Mouse (Mus musculus) large intestine, adult 2 months (tissue): ENCODE results near the gene B3gat3. TPM values are rescaled to one million over a fixed set of nuclear protein-coding genes. Genes with fewer than 3 reads are reported as not detected.
"Not testable (repeated sequence)": the region's sequence is repeated elsewhere in the genome, so short reads cannot be mapped to it uniquely, and the experiment has no call there.

Experiments
- DNase-seq: peaks from one replicate; pipeline ENCODE4 v3.0.0-alpha.2; 2012; ENCODE audit warnings: low read depth, low spot score
- whole genome bisulfite sequencing: fragments of 180-500 bp; shearing (Covaris S2); methylation state at CpG from one replicate; pipeline ENCODE4 v1.1.7; 2018; 5-methylcytosine and 5-hydroxymethylcytosine counted together
- polyA plus RNA-seq: library from polyadenylated mRNA; depleted of rRNA; stranded (reverse); fragments of >200 nt; gene quantifications from 2 replicates; pipeline ENCODE4 v1.2.3, GENCODE M21; 2012; rRNA removed

The B3gat3 gene
- polyA plus RNA-seq, 1 experiment: 72.2 TPM

DNA sequence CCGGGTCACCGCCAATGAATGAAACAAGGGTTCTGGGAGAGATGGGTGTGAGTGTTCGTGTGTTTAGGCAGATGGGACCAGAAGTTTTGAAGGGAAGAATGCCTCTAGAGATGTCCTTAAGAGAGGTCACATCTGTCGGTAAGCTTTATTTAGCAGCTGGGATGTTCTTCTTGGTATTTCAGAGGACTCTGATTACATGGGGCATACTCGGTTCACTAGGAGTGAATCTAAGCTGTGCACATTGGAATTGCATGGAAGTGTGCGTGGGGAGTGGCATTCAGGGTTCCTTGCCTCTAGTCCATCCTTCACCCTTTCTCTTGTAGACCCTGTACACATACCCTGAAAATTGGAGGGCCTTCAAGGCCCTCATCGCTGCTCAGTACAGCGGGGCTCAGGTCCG, 47.7 kb downstream of the B3gat3 start:
- WGBS: 2% methylated on average over 9 of the region's 9 CpGs
- DNase-seq: no peak

GRCm38 (mm10) chr19:8972491-8972890, 52.3 kb downstream of the B3gat3 start:
- DNase-seq: not testable (repeated sequence)

GRCm38 (mm10) chr19:8974638-8975037, 54.5 kb downstream of the B3gat3 start:
- WGBS: 74% methylated on average over 1 of the region's 1 CpGs
- no peak for DNase-seq

More at GRCm38 (mm10) chr19:8972491-8972890, 52.3 kb downstream of the B3gat3 start:
- 77% methylated on average over 8 of the region's 8 CpGs for WGBS

DNA sequence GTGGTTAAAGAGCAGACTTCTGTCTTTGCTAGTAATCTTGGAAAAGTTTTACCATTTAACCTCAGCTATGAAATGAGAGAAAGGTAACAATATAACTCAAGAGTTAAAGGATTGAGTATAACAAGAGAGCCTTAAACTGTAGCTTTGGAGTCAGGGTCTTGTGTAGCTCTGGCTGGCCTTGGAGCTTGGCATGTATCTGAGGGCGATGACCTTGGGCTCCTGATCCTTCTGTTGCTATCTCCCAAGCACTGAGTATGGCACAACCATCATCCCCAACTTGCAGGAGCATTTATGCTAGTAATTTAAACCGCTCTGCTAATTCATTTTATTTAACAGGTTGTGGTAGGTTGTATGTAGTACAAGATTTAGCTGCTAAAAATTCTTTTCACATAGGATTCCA, 55.3 kb downstream of the B3gat3 start:
- DNase-seq: no peak
- WGBS: 95% methylated on average over 2 of the region's 2 CpGs

- no peak for DNase-seq
These were observed 56.4 kb downstream of the B3gat3 start for GRCm38 (mm10) chr19:8976535-8976934.

More at GRCm38 (mm10) chr19:8976535-8976934, 56.4 kb downstream of the B3gat3 start:
- 41% methylated on average over 3 of the region's 3 CpGs for WGBS

Other genes starting within 250 kb of the B3gat3 start
- gene Slc3a2, start 197.0 kb upstream of the B3gat3 start, polyA plus RNA-seq: 194 and 323 TPM in 2 replicates
- gene Wdr74, start 184.5 kb upstream of the B3gat3 start, polyA plus RNA-seq: 33.3 and 39.9 TPM in 2 replicates
- gene 1700092M07Rik, start 179.7 kb upstream of the B3gat3 start, polyA plus RNA-seq: not detected in 2 replicates
- 71.7 and 97.3 TPM in 2 replicates for gene Stx5a, start 179.0 kb upstream of the B3gat3 start, polyA plus RNA-seq
- 79.1 and 92.6 TPM in 2 replicates for gene Nxf1, start 163.3 kb upstream of the B3gat3 start, polyA plus RNA-seq
- 107 and 131 TPM in 2 replicates for gene Tmem223, start 149.4 kb upstream of the B3gat3 start, polyA plus RNA-seq
- gene Tmem179b, start 145.9 kb upstream of the B3gat3 start, polyA plus RNA-seq: 107 and 122 TPM in 2 replicates
- gene Taf6l, start 134.0 kb upstream of the B3gat3 start, polyA plus RNA-seq: 7.8 and 8.1 TPM in 2 replicates
- gene Polr2g, start 121.8 kb upstream of the B3gat3 start, polyA plus RNA-seq: 46.2 and 53.1 TPM in 2 replicates
- gene Zbtb3, start 117.8 kb upstream of the B3gat3 start, polyA plus RNA-seq: 1.8 TPM in 2 replicates
- 14.8 and 23.6 TPM in 2 replicates for gene Ttc9c, start 101.0 kb upstream of the B3gat3 start, polyA plus RNA-seq
- gene Hnrnpul2, start 100.4 kb upstream of the B3gat3 start, polyA plus RNA-seq: 16.3 and 21.8 TPM in 2 replicates
- 2.4 and 4.4 TPM in 2 replicates for gene AC129217.1, start 90.6 kb upstream of the B3gat3 start, polyA plus RNA-seq
- 79.8 and 82.1 TPM in 2 replicates for gene Bscl2, start 82.9 kb upstream of the B3gat3 start, polyA plus RNA-seq
- gene Gng3, start 81.2 kb upstream of the B3gat3 start, polyA plus RNA-seq: 1.4 and 1.6 TPM in 2 replicates
- 0.74 and 0.84 TPM in 2 replicates for gene Lrrn4cl, start 69.6 kb upstream of the B3gat3 start, polyA plus RNA-seq
- 82.6 and 86.1 TPM in 2 replicates for gene Ubxn1, start 48.9 kb upstream of the B3gat3 start, polyA plus RNA-seq
- gene Uqcc3, start 39.5 kb upstream of the B3gat3 start, polyA plus RNA-seq: 19.7 and 23.4 TPM in 2 replicates
- 2.2 and 2.3 TPM in 2 replicates for gene Lbhd1, start 36.6 kb upstream of the B3gat3 start, polyA plus RNA-seq
- gene Gm49403, start 36.4 kb upstream of the B3gat3 start, polyA plus RNA-seq: not detected in 2 replicates
- 17.7 and 21.0 TPM in 2 replicates for gene 1810009A15Rik, start 31.5 kb upstream of the B3gat3 start, polyA plus RNA-seq
- not detected in 2 replicates for gene Gm49416, start 31.4 kb upstream of the B3gat3 start, polyA plus RNA-seq
- 24.4 and 26.9 TPM in 2 replicates for gene Ints5, start 27.4 kb upstream of the B3gat3 start, polyA plus RNA-seq
- gene Ganab, start 22.3 kb upstream of the B3gat3 start, polyA plus RNA-seq: 104 and 157 TPM in 2 replicates
- 6.8 and 8.9 TPM in 2 replicates for gene Rom1, start 9.0 kb downstream of the B3gat3 start, polyA plus RNA-seq
- 24.3 and 32.1 TPM in 2 replicates for gene Eml3, start 9.2 kb downstream of the B3gat3 start, polyA plus RNA-seq
- 30.6 and 32.3 TPM in 2 replicates for gene Mta2, start 21.5 kb downstream of the B3gat3 start, polyA plus RNA-seq
- 13.6 and 18.5 TPM in 2 replicates for gene Tut1, start 33.5 kb downstream of the B3gat3 start, polyA plus RNA-seq
- gene Eef1g, start 46.7 kb downstream of the B3gat3 start, polyA plus RNA-seq: 302 and 315 TPM in 2 replicates
- gene Ahnak, start 68.9 kb downstream of the B3gat3 start, polyA plus RNA-seq: 11.2 and 19.9 TPM in 2 replicates
- 0.45 and 1.1 TPM in 2 replicates for gene Scgb1a1, start 167.6 kb downstream of the B3gat3 start, polyA plus RNA-seq
- 0.79 and 0.96 TPM in 2 replicates for gene Asrgl1, start 215.3 kb downstream of the B3gat3 start, polyA plus RNA-seq